Mouse (Mus musculus): ENCODE measurements around the gene Vash1. TPM values are rescaled to one million over a fixed set of nuclear protein-coding genes. Genes with fewer than 3 reads are reported as not detected.

Vash1 gene
- polyA plus RNA-seq, 1 experiment from 2014 or later: 14.2 TPM

- Histone ChIP-seq H3K4me1 (ENCODE audit: insufficient read depth) (0 out of 2 replicates have a peak, but pooled peaks cover 7% of the 10 kb centered on the region), H3K4me3 (ENCODE audit: low read depth, low read length) (no peak overlapping the region), H3K9ac (no peak overlapping the region), H3K36me3 (ENCODE audit: insufficient read depth) (0 out of 2 replicates have a peak, but pooled peaks cover 12% of the 10 kb centered on the region), H3K27ac (ENCODE audit: low read depth) (peak overlapping the region; percentile 36; the same call in 1 of the 2 replicates), H3K9me3 (ENCODE audit: low read depth, low read length) (no peaks in the 10 kb centered on the region), H3K4me2 (no peak overlapping the region), H3K27me3 (ENCODE audit: insufficient read depth, low read length) (no peaks in the 10 kb centered on the region)
- ATAC-seq (ENCODE audit: insufficient read depth) (peak; percentile 50; the same call in 1 of the 2 replicates), DNase-seq (no peak)
- no peak for TF ChIP-seq CTCF (IDR thresholded peaks at IDR 0.05; ENCODE audit: low read depth)
These were observed 20.0 kb downstream of the Vash1 start for GRCm38 (mm10) chr12:86698537-86698936.

DNA sequence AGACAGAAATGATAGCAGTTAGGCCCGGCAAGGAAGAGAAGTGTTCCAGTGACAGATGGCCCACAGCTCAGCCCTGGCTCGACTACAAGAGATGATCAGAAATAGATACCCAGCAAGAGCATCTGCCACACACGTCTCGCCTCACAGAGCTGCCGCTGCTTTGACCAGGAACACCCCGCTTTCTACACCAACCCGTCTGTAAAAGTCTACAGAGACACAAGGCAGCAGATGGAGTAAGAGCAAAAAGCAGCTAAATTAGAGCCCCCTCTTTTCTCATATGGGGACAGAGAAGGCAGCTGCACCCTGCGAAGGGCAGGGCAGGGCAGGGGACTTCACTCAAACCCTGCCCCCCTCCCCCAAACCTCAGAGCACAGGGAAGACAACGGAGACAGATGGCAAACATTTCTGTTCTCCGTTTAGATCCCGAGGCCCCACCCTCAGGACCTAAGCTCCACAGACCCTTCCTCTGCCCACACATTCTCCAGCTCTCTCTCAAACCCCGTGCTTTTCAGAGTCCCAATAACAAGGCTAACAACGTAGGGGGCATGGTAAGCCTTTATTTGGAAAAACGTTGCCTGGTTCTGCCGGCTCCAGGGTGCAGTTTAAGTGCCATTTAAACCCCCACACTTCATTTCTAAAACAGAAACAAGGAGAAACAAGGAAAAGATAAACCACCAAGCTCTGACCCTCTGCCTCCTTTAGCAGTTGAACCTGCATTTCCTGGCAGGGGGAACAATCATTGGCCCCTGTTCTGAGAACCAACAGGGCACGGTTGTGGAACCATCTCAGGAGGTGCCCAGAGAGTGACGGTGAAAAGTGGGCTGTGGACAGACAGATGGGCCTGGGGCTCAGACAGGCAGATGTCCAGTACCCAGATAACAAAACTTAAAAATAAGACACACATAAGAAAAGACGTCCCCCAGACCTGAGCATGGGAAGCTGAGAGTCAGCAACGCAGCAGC, 21.7 kb downstream of the Vash1 start:
- no peak overlapping the region; the same call in 1 of the 2 replicates for H3K9ac ChIP-seq
- no peak overlapping the region for H3K4me3 ChIP-seq (ENCODE audit: low read depth, low read length)
- 21% methylated on average over 19 of the region's 19 CpGs for WGBS
- no peak overlapping the region for H3K4me2 ChIP-seq
- no peak for DNase-seq
- 0 out of 2 replicates have a peak overlapping the region, but pooled peaks have one; percentile 8 for H3K27ac ChIP-seq (ENCODE audit: low read depth)
- no peaks in the 10 kb centered on the region for H3K27me3 ChIP-seq (ENCODE audit: insufficient read depth, low read length)
- H3K36me3 ChIP-seq (ENCODE audit: insufficient read depth): peaks cover 9% of the 10 kb centered on the region; the same call in 1 of the 2 replicates
- no peak for TF ChIP-seq CTCF (IDR thresholded peaks at IDR 0.05; ENCODE audit: low read depth)
- H3K9me3 ChIP-seq (ENCODE audit: low read depth, low read length): no peaks in the 10 kb centered on the region
- 0 out of 2 replicates have a peak, but pooled peaks cover 7% of the 10 kb centered on the region for H3K4me1 ChIP-seq (ENCODE audit: insufficient read depth)
- ATAC-seq (ENCODE audit: insufficient read depth): no peak

DNA sequence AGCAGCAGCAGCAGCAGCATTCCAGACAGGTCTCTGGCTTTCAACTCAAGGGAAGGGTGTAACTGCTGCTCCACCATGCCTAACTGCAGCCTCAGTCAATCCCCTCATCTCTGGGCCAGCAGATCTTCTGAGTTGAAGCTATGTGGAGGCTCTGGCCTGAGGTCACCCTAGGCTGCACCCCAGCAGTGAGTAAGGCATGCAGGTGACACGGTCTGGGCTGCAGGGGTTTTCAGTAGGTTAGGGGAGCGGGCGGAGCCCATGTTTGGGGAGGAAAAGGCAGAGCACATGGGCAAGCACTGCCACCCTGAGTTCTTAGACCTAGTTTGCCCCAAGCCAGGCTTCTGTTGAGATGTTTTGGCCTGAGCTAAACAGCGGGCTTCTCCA, 22.4 kb downstream of the Vash1 start:
- no peak for DNase-seq
- Histone ChIP-seq H3K27ac (ENCODE audit: low read depth) (no peak overlapping the region), H3K4me2 (no peak overlapping the region), H3K9ac (no peak overlapping the region), H3K9me3 (ENCODE audit: low read depth, low read length) (no peaks in the 10 kb centered on the region), H3K27me3 (ENCODE audit: insufficient read depth, low read length) (no peaks in the 10 kb centered on the region), H3K4me3 (ENCODE audit: low read depth, low read length) (no peak overlapping the region), H3K4me1 (ENCODE audit: insufficient read depth) (0 out of 2 replicates have a peak, but pooled peaks cover 7% of the 10 kb centered on the region), H3K36me3 (ENCODE audit: insufficient read depth) (peaks cover 7% of the 10 kb centered on the region; the same call in 1 of the 2 replicates)
- WGBS: 70% methylated on average over 4 of the region's 4 CpGs
- no peak for ATAC-seq (ENCODE audit: insufficient read depth)
- no peak for TF ChIP-seq CTCF (IDR thresholded peaks at IDR 0.05; ENCODE audit: low read depth)

- no peak overlapping the region for H3K9ac ChIP-seq
- H3K4me3 ChIP-seq (ENCODE audit: low read depth, low read length): no peak overlapping the region
- 0 out of 2 replicates have a peak, but pooled peaks cover 7% of the 10 kb centered on the region for H3K4me1 ChIP-seq (ENCODE audit: insufficient read depth)
- no peak for ATAC-seq (ENCODE audit: insufficient read depth)
- no peak for DNase-seq
- no peak overlapping the region for H3K27ac ChIP-seq (ENCODE audit: low read depth)
- H3K27me3 ChIP-seq (ENCODE audit: insufficient read depth, low read length): no peaks in the 10 kb centered on the region
- peaks cover 7% of the 10 kb centered on the region; the same call in 1 of the 2 replicates for H3K36me3 ChIP-seq (ENCODE audit: insufficient read depth)
- H3K9me3 ChIP-seq (ENCODE audit: low read depth, low read length): no peaks in the 10 kb centered on the region
- H3K4me2 ChIP-seq: no peak overlapping the region
- TF ChIP-seq CTCF (IDR thresholded peaks at IDR 0.05; ENCODE audit: low read depth): no peak
- 83% methylated on average over 4 of the region's 4 CpGs for WGBS
These were observed 23.0 kb downstream of the Vash1 start for GRCm38 (mm10) chr12:86701491-86701890.

DNA sequence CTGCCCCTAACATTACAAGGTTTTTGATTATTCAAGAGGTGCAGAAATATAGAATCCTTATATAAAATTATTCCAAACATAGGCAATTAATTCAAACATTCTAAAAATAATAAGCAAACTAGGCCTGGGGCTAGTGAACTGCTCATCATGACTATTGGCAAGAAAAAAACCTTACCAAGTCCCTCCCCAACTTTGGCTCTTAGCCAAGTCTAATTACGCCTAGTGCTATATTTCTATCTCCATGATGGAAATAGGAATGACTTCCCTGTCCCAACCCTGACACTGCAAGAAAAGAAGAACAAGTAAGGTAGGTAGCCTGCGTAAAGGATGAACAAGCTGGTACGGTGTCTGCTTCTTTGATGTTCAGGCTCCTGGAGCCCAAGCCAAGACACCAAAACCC, 24.2 kb downstream of the Vash1 start:
- Histone ChIP-seq H3K9ac (no peak overlapping the region), H3K4me1 (ENCODE audit: insufficient read depth) (0 out of 2 replicates have a peak, but pooled peaks cover 7% of the 10 kb centered on the region), H3K9me3 (ENCODE audit: low read depth, low read length) (no peaks in the 10 kb centered on the region), H3K4me2 (no peak overlapping the region), H3K36me3 (ENCODE audit: insufficient read depth) (peaks cover 7% of the 10 kb centered on the region; the same call in 1 of the 2 replicates), H3K4me3 (ENCODE audit: low read depth, low read length) (no peak overlapping the region), H3K27ac (ENCODE audit: low read depth) (no peak overlapping the region), H3K27me3 (ENCODE audit: insufficient read depth, low read length) (no peaks in the 10 kb centered on the region)
- no peak for TF ChIP-seq CTCF (IDR thresholded peaks at IDR 0.05; ENCODE audit: low read depth)
- ATAC-seq (ENCODE audit: insufficient read depth): no peak
- no peak for DNase-seq
- WGBS: 87% methylated on average over 3 of the region's 3 CpGs

- Histone ChIP-seq H3K36me3 (ENCODE audit: insufficient read depth) (peaks cover 7% of the 10 kb centered on the region; the same call in 1 of the 2 replicates), H3K9ac (no peak overlapping the region), H3K4me3 (ENCODE audit: low read depth, low read length) (no peak overlapping the region), H3K9me3 (ENCODE audit: low read depth, low read length) (no peaks in the 10 kb centered on the region), H3K27ac (ENCODE audit: low read depth) (no peak overlapping the region), H3K4me1 (ENCODE audit: insufficient read depth) (no peaks in the 10 kb centered on the region), H3K27me3 (ENCODE audit: insufficient read depth, low read length) (no peaks in the 10 kb centered on the region), H3K4me2 (no peak overlapping the region)
- WGBS: 72% methylated on average over 5 of the region's 5 CpGs
- TF ChIP-seq CTCF (IDR thresholded peaks at IDR 0.05; ENCODE audit: low read depth): no peak
- ATAC-seq (ENCODE audit: insufficient read depth) (no peak), DNase-seq (no peak)
These were observed 27.3 kb downstream of the Vash1 start for GRCm38 (mm10) chr12:86705843-86706242.

DNA sequence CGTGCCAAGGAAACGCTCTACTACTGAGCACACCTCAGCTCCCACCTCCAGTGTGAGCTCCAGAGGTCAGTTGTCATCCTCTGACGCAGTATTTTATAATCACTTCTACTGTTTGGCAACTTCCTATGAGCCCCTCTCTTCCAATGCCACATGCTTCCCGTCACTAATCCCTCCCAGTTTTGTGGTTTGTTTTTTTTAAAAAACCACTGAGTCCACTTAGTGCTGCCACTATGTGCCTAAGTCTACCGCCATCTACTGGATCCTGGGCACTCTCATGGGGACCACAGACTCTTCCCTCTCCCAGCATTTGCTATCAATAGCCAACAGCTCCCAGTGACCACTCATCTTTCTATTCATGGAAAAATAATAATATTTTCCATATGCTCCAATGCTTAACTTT, 35.5 kb downstream of the Vash1 start:
- TF ChIP-seq CTCF (IDR thresholded peaks at IDR 0.05; ENCODE audit: low read depth): peak; percentile 44
- no peak overlapping the region for H3K9ac ChIP-seq
- H3K4me3 ChIP-seq (ENCODE audit: low read depth, low read length): no peak overlapping the region
- H3K27ac ChIP-seq (ENCODE audit: low read depth): no peak overlapping the region
- H3K4me1 ChIP-seq (ENCODE audit: insufficient read depth): no peaks in the 10 kb centered on the region
- WGBS: 52% methylated on average over 5 of the region's 5 CpGs
- peak; percentile 52; the same call in 1 of the 2 replicates for ATAC-seq (ENCODE audit: insufficient read depth)
- no peaks in the 10 kb centered on the region for H3K36me3 ChIP-seq (ENCODE audit: insufficient read depth)
- peak; percentile 71 for DNase-seq
- H3K9me3 ChIP-seq (ENCODE audit: low read depth, low read length): no peaks in the 10 kb centered on the region
- no peak overlapping the region for H3K4me2 ChIP-seq
- H3K27me3 ChIP-seq (ENCODE audit: insufficient read depth, low read length): no peaks in the 10 kb centered on the region

Measured in lung, embryonic 14.5 days (tissue).